Mouse (Mus musculus) G1E (cell line): ENCODE results near the gene Rapgef5.

Source experiments
- CTCF ChIP-seq: IDR thresholded peaks from 2 replicates; pipeline ENCODE4 v1.5.1; 2012; ENCODE audit warnings: low read depth, low read length, inconsistent platforms, mixed read lengths
- GATA1 ChIP-seq: IDR thresholded peaks from 2 replicates; pipeline ENCODE4 v1.6.1; 2012; ENCODE audit warnings: borderline replicate concordance, low read length, inconsistent platforms, mixed read lengths
- TAL1 ChIP-seq: conservative IDR thresholded peaks from 2 replicates; pipeline ENCODE4 v1.6.1; 2012; ENCODE audit warnings: low read depth, low read length, inconsistent platforms, mixed read lengths

DNA sequence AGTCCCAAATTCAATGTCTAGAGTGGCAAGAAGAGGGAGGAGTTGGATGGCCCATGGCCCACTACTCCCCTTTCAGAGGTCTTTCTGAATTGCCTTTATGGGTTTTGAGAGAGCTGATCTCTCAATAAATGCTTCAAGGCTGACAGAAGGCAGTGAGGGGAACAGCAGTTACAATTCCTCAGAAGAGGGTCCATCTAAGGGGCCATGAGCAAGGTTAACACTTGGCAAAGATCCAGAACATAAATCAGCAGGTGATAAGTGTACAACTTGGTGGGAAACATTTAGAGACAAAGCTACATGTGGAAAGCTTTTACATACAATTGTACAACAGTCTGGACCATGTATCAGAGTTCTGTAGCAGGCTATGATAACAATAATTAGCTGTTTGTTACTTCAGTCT, 217.3 kb downstream of the Rapgef5 start:
- TF ChIP-seq CTCF (no peak), TAL1 (no peak), GATA1 (no peak)
